8 mouse cellular contexts compared by ENCODE assay signal in genomic region chr10:42678755-42679364, GRCm38 (mm10).
DNase-seq lines count a peak whose midpoint lies in the region; ATAC-seq and TF ChIP-seq lines count a peak whose summit lies in the region.

No protein-coding gene starts in this region.

- H3K27me3 ChIP-seq in embryonic facial prominence, embryonic 15.5 days: 0 out of 2 replicates have a peak, but pooled peaks cover 3% of the 10 kb centered on the region
- H3K27me3 ChIP-seq in heart, embryonic 10.5 days (ENCODE audit: insufficient read depth, poor library complexity, severe bottlenecking): no peaks in the 10 kb centered on the region
- peaks cover 6% of the 10 kb centered on the region; the same call in 1 of the 2 replicates for H3K27me3 ChIP-seq in kidney, embryonic 15.5 days

- H3K9me3 ChIP-seq in embryonic facial prominence, embryonic 15.5 days (replicated peaks): no peaks in the 10 kb centered on the region
- no peaks in the 10 kb centered on the region for H3K9me3 ChIP-seq in heart, embryonic 10.5 days
- no peaks in the 10 kb centered on the region for H3K9me3 ChIP-seq in kidney, embryonic 15.5 days (replicated peaks)

- H3K4me2 ChIP-seq in embryonic facial prominence, embryonic 15.5 days (replicated peaks): peak overlapping the region; percentile 79
- H3K4me2 ChIP-seq in kidney, embryonic 15.5 days: peak overlapping the region; percentile 84

- H3K9ac ChIP-seq in embryonic facial prominence, embryonic 15.5 days: peak overlapping the region; percentile 68
- peak overlapping the region; percentile 63 for H3K9ac ChIP-seq in kidney, embryonic 15.5 days

- peak overlapping the region; percentile 92 for H3K27ac ChIP-seq in bone marrow, adult 2 months (ENCODE audit: control insufficient read depth, insufficient read depth, low read depth, low read length, poor library complexity)
- no peak overlapping the region for H3K27ac ChIP-seq in embryonic facial prominence, embryonic 15.5 days (replicated peaks)
- peak overlapping the region; percentile 88 for H3K27ac ChIP-seq in heart, embryonic 10.5 days
- peak overlapping the region; percentile 15; the same call in 1 of the 2 replicates for H3K27ac ChIP-seq in kidney, embryonic 15.5 days

- H3K4me1 ChIP-seq in bone marrow, adult 2 months (ENCODE audit: control insufficient read depth, insufficient read depth, low read length): no peaks in the 10 kb centered on the region; the same call in 1 of the 2 replicates
- 0 out of 2 replicates have a peak, but pooled peaks cover 4% of the 10 kb centered on the region for H3K4me1 ChIP-seq in embryonic facial prominence, embryonic 15.5 days
- H3K4me1 ChIP-seq in heart, embryonic 10.5 days: peaks cover 15% of the 10 kb centered on the region
- H3K4me1 ChIP-seq in kidney, embryonic 15.5 days: peaks cover 9% of the 10 kb centered on the region

- peak; percentile 95 for ATAC-seq in embryonic facial prominence, embryonic 15.5 days (ENCODE audit: insufficient number of reproducible peaks, low FRiP score, low TSS enrichment, low read depth)
- peak; percentile 97 for ATAC-seq in kidney, embryonic 15.5 days (replicated peaks; ENCODE audit: low FRiP score)
- peak; percentile 79 for ATAC-seq in monocyte, adult 5-6 weeks (replicated peaks; ENCODE audit: insufficient number of reproducible peaks, low FRiP score, low TSS enrichment, poor library complexity, severe bottlenecking)

- H3K4me3 ChIP-seq in bone marrow, adult 2 months (replicated peaks; ENCODE audit: control insufficient read depth, low read depth, low read length): peak overlapping the region; percentile 97
- peak overlapping the region; percentile 87 for H3K4me3 ChIP-seq in embryonic facial prominence, embryonic 15.5 days (replicated peaks)
- H3K4me3 ChIP-seq in heart, embryonic 10.5 days: peak overlapping the region; percentile 78
- H3K4me3 ChIP-seq in kidney, embryonic 15.5 days (replicated peaks): peak overlapping the region; percentile 72

- no peak for TF ChIP-seq CTCF in bone marrow, adult 2 months (IDR thresholded peaks at IDR 0.05; ENCODE audit: control insufficient read depth, insufficient read depth, low read length)

- peak; percentile 95; the same call in 1 of the 2 replicates for TF ChIP-seq POLR2A in bone marrow, adult 2 months (IDR thresholded peaks at IDR 0.05; ENCODE audit: borderline replicate concordance, control insufficient read depth, low read depth, low read length)

- WGBS in bone marrow, adult 2 months: under 1% methylated on average over 56 of the region's 56 CpGs
- under 1% methylated on average over 56 of the region's 56 CpGs for WGBS in embryonic facial prominence, embryonic 15.5 days
- under 1% methylated on average over 56 of the region's 56 CpGs for WGBS in heart, embryonic 10.5 days
- under 1% methylated on average over 56 of the region's 56 CpGs for WGBS in kidney, embryonic 15.5 days

- H3K36me3 ChIP-seq in embryonic facial prominence, embryonic 15.5 days: peaks cover 2% of the 10 kb centered on the region; the same call in 1 of the 2 replicates
- H3K36me3 ChIP-seq in heart, embryonic 10.5 days: peaks cover 3% of the 10 kb centered on the region
- no peaks in the 10 kb centered on the region for H3K36me3 ChIP-seq in kidney, embryonic 15.5 days

- DNase-seq in 416B (ENCODE audit: low read depth) (peak; percentile 93), liver (peak; percentile 95)
- DNase-seq in heart, embryonic 10.5 days (ENCODE audit: low spot score): peak; percentile 97
- peak; percentile 91 to 96 for DNase-seq in spleen, postnatal 4 days (ENCODE audit: low spot score in 2 of 2)
